ENCODE assay signal across 8 mouse cellular contexts in genomic region chr8:85026670-85027515, GRCm38 (mm10). TPM values are rescaled to one million over a fixed set of nuclear protein-coding genes. Genes with fewer than 3 reads are reported as not detected.
DNase-seq lines count a peak whose midpoint lies in the region; ATAC-seq lines count a peak whose summit lies in the region.

TSS of gene Trir (plus strand) at chr8:85026823.

- H3K4me1 ChIP-seq in megakaryocyte, embryonic 14.5 days, result peaks cover 56% of the 10 kb centered on the region

- H3K27me3 ChIP-seq in megakaryocyte, embryonic 14.5 days (replicated peaks), result no peaks in the 10 kb centered on the region

- peak; percentile 99 for DNase-seq in ZHBTc4 (ENCODE audit: low read depth, low spot score)
- DNase-seq in gastrocnemius, adult 8-10 months (ENCODE audit: low spot score in 2 of 2), result peak; percentile 93 to 96
- DNase-seq in hindlimb bud, embryonic 11.5 days (ENCODE audit: extremely low spot score, low read depth, low spot score), result peak; percentile 95
- peak; percentile 92 to 95 for DNase-seq in left cerebral cortex, adult 8-10 months (ENCODE audit: low spot score in 2 of 2)
- peak; percentile 97 for DNase-seq in right cerebral cortex, postnatal 10 days (ENCODE audit: low spot score in 2 of 2)
- DNase-seq in urinary bladder, postnatal 25 days (ENCODE audit: low spot score), result peak; percentile 94

- no peaks in the 10 kb centered on the region for H3K9me3 ChIP-seq in megakaryocyte, embryonic 14.5 days

- peak within 1 kb of the TSS; percentile 99 for H3K4me3 ChIP-seq in megakaryocyte, embryonic 14.5 days (replicated peaks)

- peaks cover 55% of the 10 kb centered on the region for H3K36me3 ChIP-seq in megakaryocyte, embryonic 14.5 days (replicated peaks; ENCODE audit: low read length)

- peak; percentile 80 for ATAC-seq in common myeloid progenitor, adult 5-6 weeks (replicated peaks; ENCODE audit: low read depth, poor library complexity, severe bottlenecking)

RNA-seq across cellular contexts. Expression of gene Trir, which starts in this region (rescaled TPM):
- 202 and 410 TPM in 2 replicates for total RNA-seq in common myeloid progenitor, adult 5-6 weeks (2017)
- 10 to 100 TPM; 57.5 to 74.2 (median 66.1) TPM for total RNA-seq in gastrocnemius, adult 8-10 months (2022)
- 100 to 1,000 TPM; 100 to 127 (median 115) TPM for total RNA-seq in left cerebral cortex, adult 8-10 months (2022)
- polyA plus RNA-seq in megakaryocyte, embryonic 14.5 days (2012; ENCODE audit: insufficient read depth, low replicate concordance), result 123 and 539 TPM in 2 replicates

Comparison
In these comparisons a context has a peak if more than half of its experiments do, and no peak if none do; other contexts are left out.
1. Peak in every context shown above with its lines: DNase-seq, ATAC-seq and H3K4me3 ChIP-seq.